Mouse (Mus musculus) bone marrow, adult 2 months (tissue): ENCODE results near the gene Dnase1l3.

Experiments used
- CTCF ChIP-seq: fragments of 200-500 bp; IDR thresholded peaks from 2 replicates; pipeline ENCODE4 v1.5.1; 2011; ENCODE audit warnings: low read length, control low read depth; ENCODE audit not compliant: control insufficient read depth, insufficient read depth
- POLR2A ChIP-seq: fragments of 200-500 bp; IDR thresholded peaks from 2 replicates; pipeline ENCODE4 v1.6.1; 2011; ENCODE audit warnings: low read depth, mild to moderate bottlenecking, control low read depth, low read length, borderline replicate concordance; ENCODE audit not compliant: control insufficient read depth

GRCm38 (mm10) chr14:7986913-7987312, 7.5 kb downstream of the Dnase1l3 start:
- TF ChIP-seq CTCF (no peak), POLR2A (no peak)
